Comparison of ENCODE assay signal across 13 mouse cellular contexts in the genomic region with DNA sequence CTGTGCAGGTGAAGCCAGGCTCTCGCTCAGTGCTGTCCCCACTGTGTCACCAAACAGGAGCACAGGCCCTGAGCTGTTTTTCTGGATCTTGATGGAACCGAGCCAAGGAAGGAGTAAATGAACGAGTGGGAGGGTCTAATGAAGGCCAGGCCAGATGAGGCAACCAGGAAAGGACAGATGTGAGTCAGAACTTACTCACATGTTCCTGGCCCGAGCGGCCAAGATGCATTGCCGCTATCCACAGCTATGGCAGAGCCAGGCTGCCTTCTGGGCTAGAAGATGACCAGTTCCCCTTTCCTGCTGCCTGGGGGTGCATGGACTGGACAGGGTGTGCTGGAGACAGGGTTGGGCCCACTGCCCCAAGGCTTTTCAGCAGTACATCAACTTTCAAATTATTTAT. TPM values are rescaled to one million over a fixed set of nuclear protein-coding genes. Genes with fewer than 3 reads are reported as not detected.
DNase-seq lines count a peak whose midpoint lies in the region; ATAC-seq and TF ChIP-seq lines count a peak whose summit lies in the region.
"Had no signal": no experiment of that assay in that cellular context is flagged by ENCODE, and none has a peak within 500 bp of the region (broad histone marks: within the 10 kb centered on the region; RNA-seq: fewer than 3 reads in every experiment).

No protein-coding gene starts in this region.

- peaks cover 2% of the 10 kb centered on the region; the same call in 1 of the 2 replicates for H3K4me1 ChIP-seq in embryonic facial prominence, embryonic 14.5 days (ENCODE audit: control insufficient read depth, insufficient read depth, low read length)

- H3K9me3 ChIP-seq in embryonic facial prominence, embryonic 14.5 days (ENCODE audit: control insufficient read depth, low read length), result no peaks in the 10 kb centered on the region
- H3K9me3 ChIP-seq: heart, embryonic 13.5 days had no signal

- ATAC-seq in embryonic facial prominence, embryonic 14.5 days (ENCODE audit: low read depth), result no peak
- ATAC-seq in inflammation-experienced regulatory T-cells, adult 6 months, result no peak

- 68% methylated on average over 6 of the region's 6 CpGs for WGBS in embryonic facial prominence, embryonic 14.5 days

- H3K4me3 ChIP-seq in C2C12 (ENCODE audit: insufficient read depth, poor library complexity, severe bottlenecking), result no peak overlapping the region
- H3K4me3 ChIP-seq in embryonic facial prominence, embryonic 14.5 days (ENCODE audit: low read depth, low read length), result no peak overlapping the region
- no peak overlapping the region for H3K4me3 ChIP-seq in layer of hippocampus, adult 2 months
- H3K4me3 ChIP-seq: heart, embryonic 13.5 days had no signal

- DNase-seq in 3134 (ENCODE audit: extremely low read depth, insufficient read length, low spot score), result peak; percentile 85
- peak; percentile 35 for DNase-seq in embryonic facial prominence, embryonic 14.5 days (ENCODE audit: low spot score)
- peak; percentile 54 for DNase-seq in heart, postnatal 4 days
- no peak for DNase-seq in layer of hippocampus, adult 2 months (ENCODE audit: low spot score in 2 of 2)
- DNase-seq in thymus, postnatal 25 days, result no peak
- no peak for DNase-seq in yolk sac, embryonic 10.5 days (ENCODE audit: low spot score)

- no peak overlapping the region for H3K9ac ChIP-seq in embryonic facial prominence, embryonic 14.5 days (ENCODE audit: low read depth, low read length)
- H3K9ac ChIP-seq: heart, embryonic 13.5 days had no signal

- no peaks in the 10 kb centered on the region for H3K36me3 ChIP-seq in C2C12 (ENCODE audit: control insufficient read depth, insufficient read depth)
- no peaks in the 10 kb centered on the region for H3K36me3 ChIP-seq in embryonic facial prominence, embryonic 14.5 days (ENCODE audit: control insufficient read depth, insufficient read depth, low read length)
- H3K36me3 ChIP-seq: heart, embryonic 13.5 days had no signal

- H3ac ChIP-seq in C2C12 (ENCODE audit: control insufficient read depth, insufficient read length, low read depth), result no peak overlapping the region

- H3K79me3 ChIP-seq in C2C12 (ENCODE audit: low read depth), result no peaks in the 10 kb centered on the region

- H3K4me2 ChIP-seq in embryonic facial prominence, embryonic 14.5 days (ENCODE audit: low read depth, low read length), result no peak overlapping the region
- H3K4me2 ChIP-seq: heart, embryonic 13.5 days had no signal

- H3K27ac ChIP-seq in embryonic facial prominence, embryonic 14.5 days (replicated peaks; ENCODE audit: low read depth, low read length), result no peak overlapping the region
- H3K27ac ChIP-seq in layer of hippocampus, adult 2 months, result no peak overlapping the region
- H3K27ac ChIP-seq: heart, embryonic 13.5 days; macrophage had no signal

- no peaks in the 10 kb centered on the region for H3K79me2 ChIP-seq in C2C12 (ENCODE audit: control insufficient read depth, insufficient read depth)

- TF ChIP-seq CTCF in C2C12 (IDR thresholded peaks at IDR 0.05; ENCODE audit: control insufficient read depth, insufficient read depth, insufficient read length), result no peak
- TF ChIP-seq CTCF in layer of hippocampus, adult 2 months (conservative IDR thresholded peaks at IDR 0.05), result no peak

- no peaks in the 10 kb centered on the region for H3K27me3 ChIP-seq in C2C12 (ENCODE audit: control insufficient read depth, insufficient read depth, insufficient read length)
- H3K27me3 ChIP-seq in embryonic facial prominence, embryonic 14.5 days (replicated peaks; ENCODE audit: control insufficient read depth, insufficient read depth, low read length), result no peaks in the 10 kb centered on the region

TF ChIP-seq in C2C12, 6 proteins besides CTCF, POLR2A, EP300 and RAD21:
- TF ChIP-seq MAX (IDR thresholded peaks at IDR 0.05) (peak; percentile 87), MYOG (IDR thresholded peaks at IDR 0.05; ENCODE audit: control insufficient read depth, extremely low read depth, insufficient read length) (no peak), FOSL1 (IDR thresholded peaks at IDR 0.05; ENCODE audit: insufficient read depth, low read length, poor library complexity, severe bottlenecking) (peak; percentile 85), MYOD1 (IDR thresholded peaks at IDR 0.05; ENCODE audit: control insufficient read depth, insufficient read length, low read depth) (peak; percentile 23), USF1 (IDR thresholded peaks at IDR 0.05; ENCODE audit: low read depth) (no peak), CEBPB (IDR thresholded peaks at IDR 0.05; ENCODE audit: low read depth) (peak; percentile 93)

RNA-seq across cellular contexts. Expression of gene Cyb561, which starts 0.3 kb away (rescaled TPM):
- polyA plus RNA-seq in C2C12 (2012; fragmentation: generic; extraction: Trizol), result 2.7 TPM
- polyA plus RNA-seq in embryonic facial prominence, embryonic 14.5 days (2014; fragmentation: Nextera tagmentation; extraction: Ambion mirVana), result 19.5 and 21.6 TPM in 2 replicates
- total RNA-seq in heart, postnatal 4 days (2021), result 1 to 10 TPM; 6.0 to 6.4 TPM
- total RNA-seq in layer of hippocampus, adult 2 months (2021), result 10 to 100 TPM; 47.3 to 49.6 TPM
- polyA plus RNA-seq in inflammation-experienced regulatory T-cells, adult 6 months (2017; shearing (Covaris generic)), result 1 to 10 TPM in 2 of 3 experiments, under 1 TPM in 1; 0.34 to 1.8 (median 1.3) TPM
- total RNA-seq: neutrophil, adult 5-6 weeks had no signal
- polyA plus RNA-seq: macrophage had no signal

RNA-seq across cellular contexts. Expression of gene Ace, which starts 14.3 kb away (rescaled TPM):
- polyA plus RNA-seq in C2C12 (2012; fragmentation: generic; extraction: Trizol), result 1.3 TPM
- polyA plus RNA-seq in embryonic facial prominence, embryonic 14.5 days (2014; fragmentation: Nextera tagmentation; extraction: Ambion mirVana), result 1.00 and 1.3 TPM in 2 replicates
- 10 to 100 TPM; 15.5 to 17.7 TPM for total RNA-seq in heart, postnatal 4 days (2021)
- 1 to 10 TPM; 6.4 to 6.8 TPM for total RNA-seq in layer of hippocampus, adult 2 months (2021)
- not detected for polyA plus RNA-seq in inflammation-experienced regulatory T-cells, adult 6 months (2017; shearing (Covaris generic))

RNA-seq across cellular contexts. Expression of gene Ace3, which starts 41.1 kb away (rescaled TPM):
- polyA plus RNA-seq in C2C12 (2012; fragmentation: generic; extraction: Trizol), result not detected
- not detected in 2 replicates for polyA plus RNA-seq in embryonic facial prominence, embryonic 14.5 days (2014; fragmentation: Nextera tagmentation; extraction: Ambion mirVana)
- not detected for total RNA-seq in heart, postnatal 4 days (2021)
- total RNA-seq in layer of hippocampus, adult 2 months (2021), result not detected
- not detected for polyA plus RNA-seq in inflammation-experienced regulatory T-cells, adult 6 months (2017; shearing (Covaris generic))
- total RNA-seq: left cerebral cortex, adult 8-10 months; neutrophil, adult 5-6 weeks had no signal
- polyA plus RNA-seq: cortical plate, adult 2 months; heart, embryonic 13.5 days; macrophage had no signal

RNA-seq across cellular contexts. Expression of gene Kcnh6, which starts 54.5 kb away (rescaled TPM):
- polyA plus RNA-seq in C2C12 (2012; fragmentation: generic; extraction: Trizol), result not detected
- polyA plus RNA-seq in embryonic facial prominence, embryonic 14.5 days (2014; fragmentation: Nextera tagmentation; extraction: Ambion mirVana), result 2.5 and 2.6 TPM in 2 replicates
- under 1 TPM; 0.19 to 0.45 TPM for total RNA-seq in heart, postnatal 4 days (2021)
- total RNA-seq in layer of hippocampus, adult 2 months (2021), result 1 to 10 TPM; 1.1 to 1.4 TPM
- under 1 TPM in 1 of 3 experiments, not detected in 2; 0.16 TPM for polyA plus RNA-seq in inflammation-experienced regulatory T-cells, adult 6 months (2017; shearing (Covaris generic))
- polyA plus RNA-seq: macrophage had no signal

Comparison
In these comparisons a context has a peak if more than half of its experiments do, and no peak if none do; other contexts are left out.
1. DNase-seq: peak in 3134 (single experiment), embryonic facial prominence, embryonic 14.5 days (single experiment) and heart, postnatal 4 days (single experiment); none in layer of hippocampus, adult 2 months (0 of 2), thymus, postnatal 25 days (single experiment) and yolk sac, embryonic 10.5 days (single experiment).